Mouse (Mus musculus): ENCODE data around the gene Idh2.
"Not testable (repeated sequence)": the region's sequence is repeated elsewhere in the genome, so short reads cannot be mapped to it uniquely, and the experiment has no call there.

The Idh2 gene

GRCm38 (mm10) chr7:80115224-80115590 is at the start of gene Idh2:
TSS of gene Idh2 (minus strand) at chr7:80115392.
- DNase-seq (ENCODE audit: low spot score in 2 of 2) = peak; percentile 94 to 96

GRCm38 (mm10) chr7:80160945-80161306 is 45.7 kb upstream of the Idh2 start:
- peak; percentile 63 to 76 for DNase-seq (ENCODE audit: low spot score in 2 of 2)

- DNase-seq (ENCODE audit: low spot score in 2 of 2) = no peak
Measured at GRCm38 (mm10) chr7:80160293-80160944, 45.2 kb upstream of the Idh2 start.

- DNase-seq (ENCODE audit: low spot score in 2 of 2) = no peak
Measured at GRCm38 (mm10) chr7:80158496-80159268, 43.5 kb upstream of the Idh2 start.

GRCm38 (mm10) chr7:80156711-80157227 is 41.6 kb upstream of the Idh2 start:
- DNase-seq (ENCODE audit: low spot score in 2 of 2) = peak; percentile 34 to 44

- DNase-seq (ENCODE audit: low spot score in 2 of 2) = no peak
Measured at GRCm38 (mm10) chr7:80154689-80155088, 39.5 kb upstream of the Idh2 start.

GRCm38 (mm10) chr7:80152756-80153155 is 37.6 kb upstream of the Idh2 start:
- no peak for DNase-seq (ENCODE audit: low spot score in 2 of 2)

- DNase-seq (ENCODE audit: low spot score in 2 of 2) = no peak
Measured at GRCm38 (mm10) chr7:80152152-80152551, 37.0 kb upstream of the Idh2 start.

- no peak for DNase-seq (ENCODE audit: low spot score in 2 of 2)
Measured at GRCm38 (mm10) chr7:80149356-80149755, 34.2 kb upstream of the Idh2 start.

GRCm38 (mm10) chr7:80146077-80146476 is 30.9 kb upstream of the Idh2 start:
- no peak for DNase-seq (ENCODE audit: low spot score in 2 of 2)

GRCm38 (mm10) chr7:80144695-80145094 is 29.5 kb upstream of the Idh2 start:
- no peak for DNase-seq (ENCODE audit: low spot score in 2 of 2)

- DNase-seq (ENCODE audit: low spot score in 2 of 2) = peak; percentile 38 to 59
Measured at GRCm38 (mm10) chr7:80143331-80144273, 28.4 kb upstream of the Idh2 start.

GRCm38 (mm10) chr7:80140815-80141214 is 25.6 kb upstream of the Idh2 start:
- peak in 1 of 2 experiments; percentile 54 for DNase-seq (ENCODE audit: low spot score in 2 of 2)

- DNase-seq (ENCODE audit: low spot score in 2 of 2) = no peak
Measured at GRCm38 (mm10) chr7:80138375-80138774, 23.2 kb upstream of the Idh2 start.

- DNase-seq (ENCODE audit: low spot score in 2 of 2) = no peak
Measured at GRCm38 (mm10) chr7:80135173-80135532, 20.0 kb upstream of the Idh2 start.

- DNase-seq (ENCODE audit: low spot score in 2 of 2) = peak; percentile 61 to 84
Measured at GRCm38 (mm10) chr7:80134454-80135172, 19.4 kb upstream of the Idh2 start.

GRCm38 (mm10) chr7:80132541-80132940 is 17.3 kb upstream of the Idh2 start:
- DNase-seq (ENCODE audit: low spot score in 2 of 2) = no peak

- DNase-seq (ENCODE audit: low spot score in 2 of 2) = not testable (repeated sequence)
Measured at GRCm38 (mm10) chr7:80131315-80131714, 16.1 kb upstream of the Idh2 start.

- peak; percentile 70 to 79 for DNase-seq (ENCODE audit: low spot score in 2 of 2)
Measured at GRCm38 (mm10) chr7:80130344-80131055, 15.3 kb upstream of the Idh2 start.

GRCm38 (mm10) chr7:80129278-80129677 is 14.1 kb upstream of the Idh2 start:
- no peak for DNase-seq (ENCODE audit: low spot score in 2 of 2)

GRCm38 (mm10) chr7:80123672-80124071 is 8.5 kb upstream of the Idh2 start:
- no peak for DNase-seq (ENCODE audit: low spot score in 2 of 2)
